Mouse (Mus musculus) intestine, embryonic 15.5 days (tissue): ENCODE data around the gene Lrrc27. TPM values are rescaled to one million over a fixed set of nuclear protein-coding genes. Genes with fewer than 3 reads are reported as not detected.

Source experiments
- ATAC-seq: fragments of 200-750 bp; cut with Nextera tagmentation; 2 replicates; pipeline ENCODE4 v1.8.0; 2017; ENCODE audit warnings: moderate TSS enrichment, moderate library complexity
- H3K27ac ChIP-seq: fragments of 300-500 bp; sonication (generic); 2 replicates; pipeline ENCODE4 v1.5.1; 2015; ENCODE audit warnings: mild to moderate bottlenecking, inconsistent platforms
- H3K27me3 ChIP-seq: fragments of 300-500 bp; sonication (generic); replicated peaks from 2 replicates; pipeline ENCODE4 v1.6.1; 2015; ENCODE audit warnings: inconsistent platforms
- H3K36me3 ChIP-seq: fragments of 300-500 bp; sonication (generic); 2 replicates; pipeline ENCODE4 v1.6.1; 2015; ENCODE audit warnings: inconsistent platforms
- H3K4me1 ChIP-seq: fragments of 300-500 bp; sonication (generic); replicated peaks from 2 replicates; pipeline ENCODE4 v1.6.1; 2015; ENCODE audit warnings: inconsistent platforms
- H3K4me2 ChIP-seq: fragments of 300-500 bp; sonication (generic); replicated peaks from 2 replicates; pipeline ENCODE4 v1.6.1; 2015; ENCODE audit warnings: mild to moderate bottlenecking, inconsistent platforms
- H3K4me3 ChIP-seq: fragments of 300-500 bp; sonication (generic); replicated peaks from 2 replicates; pipeline ENCODE4 v1.5.1; 2015; ENCODE audit warnings: inconsistent platforms
- H3K9ac ChIP-seq: fragments of 300-500 bp; sonication (generic); 2 replicates; pipeline ENCODE4 v1.6.1; 2015; ENCODE audit warnings: inconsistent platforms
- H3K9me3 ChIP-seq: fragments of 300-500 bp; sonication (generic); 2 replicates; pipeline ENCODE4 v1.6.1; 2016; ENCODE audit warnings: inconsistent platforms
- WGBS: fragments of 180-500 bp; shearing (Covaris S2); methylation state at CpG from one replicate; pipeline ENCODE4 v1.1.7; 2015; 5-methylcytosine and 5-hydroxymethylcytosine counted together
- polyA plus RNA-seq: library from polyadenylated mRNA; unstranded; fragments of >200 nt; fragmentation: Nextera tagmentation; extraction: Ambion mirVana; gene quantifications from 2 replicates; pipeline ENCODE4 v1.2.1, GENCODE M21; 2015

Gene Lrrc27
- polyA plus RNA-seq, 1 experiment from 2014 or later: 4.4 TPM

DNA sequence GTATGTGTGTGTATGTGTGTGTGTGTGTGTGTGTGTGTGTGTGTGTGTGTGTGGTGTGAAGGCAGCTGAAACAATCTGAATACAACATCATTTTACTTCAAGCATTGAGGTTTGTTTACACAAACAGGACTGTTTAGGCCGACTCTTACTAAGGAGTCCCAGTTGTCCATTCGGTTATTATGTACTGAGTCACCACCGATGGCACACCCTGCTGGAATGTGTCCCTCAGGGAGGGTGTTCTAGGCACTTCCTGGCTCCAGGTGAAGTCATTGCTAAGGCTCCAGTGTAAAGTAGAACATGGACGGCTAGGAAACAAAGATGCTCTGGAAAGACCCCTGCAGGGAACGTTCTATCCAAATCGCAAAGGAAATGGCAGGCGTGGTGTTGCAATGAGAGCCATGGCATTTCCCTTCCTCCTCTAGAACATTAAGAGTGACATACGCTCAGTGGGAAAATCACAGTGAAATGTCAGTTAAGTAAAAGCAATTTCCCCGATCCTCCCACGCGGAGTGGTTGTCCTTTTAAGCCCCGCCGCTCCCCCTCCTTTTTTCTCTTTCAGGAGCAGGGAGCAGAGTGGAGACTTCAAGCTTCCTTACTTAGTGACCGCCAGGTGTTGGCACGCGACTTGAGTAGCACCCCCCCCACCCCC lies 72.6 kb downstream of the Lrrc27 start:
- no peak for ATAC-seq
- no peaks in the 10 kb centered on the region for H3K27me3 ChIP-seq
- no peak overlapping the region for H3K27ac ChIP-seq
- H3K4me2 ChIP-seq: no peak overlapping the region
- 70% methylated on average over 16 of the region's 16 CpGs for WGBS
- no peak overlapping the region for H3K9ac ChIP-seq
- H3K4me3 ChIP-seq: no peak overlapping the region
- H3K36me3 ChIP-seq: no peaks in the 10 kb centered on the region
- H3K9me3 ChIP-seq: no peaks in the 10 kb centered on the region
- peaks cover 14% of the 10 kb centered on the region for H3K4me1 ChIP-seq

- WGBS: 78% methylated on average over 7 of the region's 7 CpGs
- Histone ChIP-seq H3K9ac (no peak overlapping the region), H3K4me2 (no peak overlapping the region), H3K4me1 (no peaks in the 10 kb centered on the region), H3K27ac (no peak overlapping the region), H3K27me3 (no peaks in the 10 kb centered on the region), H3K36me3 (no peaks in the 10 kb centered on the region), H3K9me3 (no peaks in the 10 kb centered on the region), H3K4me3 (no peak overlapping the region)
- ATAC-seq: no peak
These were observed 75.8 kb downstream of the Lrrc27 start for GRCm38 (mm10) chr7:139288540-139288939.

Other genes starting within 250 kb of the Lrrc27 start
- gene Dpysl4, start 127.0 kb upstream of the Lrrc27 start, polyA plus RNA-seq: 12.7 and 15.6 TPM in 2 replicates
- 0.10 and 0.29 TPM in 2 replicates for gene Stk32c, start 319 bp downstream of the Lrrc27 start, polyA plus RNA-seq
- 20.3 and 21.4 TPM in 2 replicates for gene Pwwp2b, start 35.5 kb downstream of the Lrrc27 start, polyA plus RNA-seq
- gene Inpp5a, start 176.1 kb downstream of the Lrrc27 start, polyA plus RNA-seq: 33.1 and 35.5 TPM in 2 replicates